Mouse (Mus musculus): ENCODE results near the gene Dgkd.

GRCm38 (mm10) chr1:87947681-87948091 lies 94.6 kb downstream of the Dgkd start:
- no peak for TF ChIP-seq POLR2A (IDR thresholded peaks at IDR 0.05; ENCODE audit: low read depth, low read length)
- TF ChIP-seq CTCF (IDR thresholded peaks at IDR 0.05; ENCODE audit: extremely low read depth, insufficient read length, insufficient replicate concordance, low read depth, low read length), result no peak

Measured in small intestine, adult 2 months (tissue).